Mouse (Mus musculus) lung, postnatal 0 days (tissue): ENCODE measurements around the gene Sidt1. TPM values are rescaled to one million over a fixed set of nuclear protein-coding genes. Genes with fewer than 3 reads are reported as not detected.

Source experiments
- ATAC-seq: fragments of 200-750 bp; cut with Nextera tagmentation; 2 replicates; pipeline ENCODE4 v1.8.0; 2017; ENCODE audit warnings: moderate library complexity
- DNase-seq: peaks from one replicate; pipeline ENCODE4 v3.0.0-alpha.2; 2016; ENCODE audit warnings: low spot score
- H3K27ac ChIP-seq: fragments of 300-500 bp; sonication (generic); 2 replicates; pipeline ENCODE4 v1.5.1; 2014; ENCODE audit warnings: antibody characterized with exemption, mild to moderate bottlenecking, low read length, mixed read lengths
- H3K27me3 ChIP-seq: fragments of 300-500 bp; sonication (generic); replicated peaks from 2 replicates; pipeline ENCODE4 v1.6.1; 2014; ENCODE audit warnings: low read length, mixed read lengths; ENCODE audit not compliant: insufficient read depth
- H3K36me3 ChIP-seq: fragments of 300-500 bp; sonication (generic); 2 replicates; pipeline ENCODE4 v1.6.1; 2014; ENCODE audit warnings: low read length, mixed read lengths; ENCODE audit not compliant: insufficient read depth
- H3K4me1 ChIP-seq: fragments of 300-500 bp; sonication (generic); 2 replicates; pipeline ENCODE4 v1.6.1; 2014; ENCODE audit warnings: antibody characterized with exemption, low read depth, low read length, mixed read lengths; ENCODE audit not compliant: insufficient read depth
- H3K4me2 ChIP-seq: fragments of 300-500 bp; sonication (generic); replicated peaks from 2 replicates; pipeline ENCODE4 v1.6.1; 2014; ENCODE audit warnings: low read depth, mild to moderate bottlenecking, low read length, moderate library complexity, mixed read lengths
- H3K4me3 ChIP-seq: fragments of 300-500 bp; sonication (generic); 2 replicates; pipeline ENCODE4 v1.5.1; 2014; ENCODE audit warnings: low read depth, low read length
- H3K9ac ChIP-seq: fragments of 300-500 bp; sonication (generic); replicated peaks from 2 replicates; pipeline ENCODE4 v1.6.1; 2014; ENCODE audit warnings: low read depth, mild to moderate bottlenecking
- H3K9me3 ChIP-seq: fragments of 300-500 bp; sonication (generic); 2 replicates; pipeline ENCODE4 v1.6.1; 2016; ENCODE audit warnings: low read length, mixed read lengths
- CTCF ChIP-seq: IDR thresholded peaks from 2 replicates; pipeline ENCODE4 v1.5.1; 2016; ENCODE audit warnings: antibody characterized with exemption, mild to moderate bottlenecking
- EP300 ChIP-seq: IDR thresholded peaks from 2 replicates; pipeline ENCODE4 v1.6.1; 2016; ENCODE audit warnings: antibody characterized with exemption, mild to moderate bottlenecking, control low read depth
- WGBS: fragments of 180-500 bp; shearing (Covaris S2); extraction: QIAGEN DNeasy Blood & Tissue Kit; methylation state at CpG from one replicate; pipeline ENCODE4 v1.1.7; 2014; 5-methylcytosine and 5-hydroxymethylcytosine counted together
- polyA plus RNA-seq: library from polyadenylated mRNA; unstranded; fragments of >200 nt; fragmentation: Nextera tagmentation; extraction: Ambion mirVana; gene quantifications from 2 replicates; pipeline ENCODE4 v1.2.1, GENCODE M21; 2015

Gene Sidt1
- polyA plus RNA-seq, result 0.53 and 0.98 TPM in 2 replicates

DNA sequence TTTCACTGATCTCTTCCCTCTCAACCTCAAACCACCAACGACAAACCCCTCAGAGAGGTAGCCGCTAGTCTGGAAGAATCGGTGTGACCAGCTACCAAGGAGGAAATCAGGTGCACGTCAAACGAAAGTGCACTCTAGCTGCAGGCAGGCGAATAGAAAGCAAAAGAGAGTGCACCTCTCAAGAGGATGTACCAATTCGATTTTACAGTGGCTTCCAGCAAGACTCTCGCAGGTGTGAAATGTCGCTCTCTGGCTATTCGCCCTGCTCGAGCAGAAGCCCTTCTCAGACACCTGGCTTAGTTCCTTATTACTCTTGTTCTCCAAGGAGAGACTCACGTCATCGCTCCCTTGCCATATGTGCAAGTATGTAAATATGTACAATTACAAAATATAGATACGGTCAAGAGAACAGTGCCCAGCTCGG, at the start of gene Sidt1:
Sidt1 (minus strand) TSS at position 336 of the 424 bp plus-strand sequence.
- ATAC-seq, result peak; percentile 58
- H3K9ac ChIP-seq, result peak within 1 kb of the TSS; percentile 39

GRCm38 (mm10) chr16:44381578-44381977, 48.6 kb upstream of the Sidt1 start:
- WGBS, result 35% methylated on average over 5 of the region's 5 CpGs
- no peak for ATAC-seq

More for the DNA sequence above, at the start of gene Sidt1:
- peak within 1 kb of the TSS; percentile 56 for H3K4me3 ChIP-seq
- H3K9me3 ChIP-seq, result no peaks in the 10 kb centered on the region
- no peaks in the 10 kb centered on the region for H3K36me3 ChIP-seq
- no peak within 1 kb of the TSS for H3K27ac ChIP-seq
- 5% methylated on average over 15 of the region's 15 CpGs for WGBS
- H3K4me1 ChIP-seq, result no peaks in the 10 kb centered on the region
- TF ChIP-seq CTCF (no peak; the same call in 1 of the 2 replicates), EP300 (no peak)
- H3K27me3 ChIP-seq, result no peaks in the 10 kb centered on the region; the same call in 1 of the 2 replicates
- H3K4me2 ChIP-seq, result peak within 1 kb of the TSS; percentile 100
- DNase-seq, result peak; percentile 52

GRCm38 (mm10) chr16:44380006-44380405, 47.0 kb upstream of the Sidt1 start:
- DNase-seq (no peak), ATAC-seq (no peak)
- Histone ChIP-seq H3K27ac (no peak overlapping the region), H3K9ac (no peak overlapping the region), H3K27me3 (no peaks in the 10 kb centered on the region), H3K4me1 (no peaks in the 10 kb centered on the region), H3K4me2 (no peak overlapping the region), H3K9me3 (no peaks in the 10 kb centered on the region), H3K36me3 (peaks cover 7% of the 10 kb centered on the region; the same call in 1 of the 2 replicates), H3K4me3 (no peak overlapping the region)
- 72% methylated on average over 4 of the region's 4 CpGs for WGBS
- TF ChIP-seq EP300, result no peak

More at GRCm38 (mm10) chr16:44381578-44381977, 48.6 kb upstream of the Sidt1 start:
- H3K27ac ChIP-seq, result no peak overlapping the region
- TF ChIP-seq EP300 (no peak), CTCF (no peak)
- DNase-seq, result no peak
- peaks cover 7% of the 10 kb centered on the region; the same call in 1 of the 2 replicates for H3K36me3 ChIP-seq
- no peak overlapping the region for H3K9ac ChIP-seq
- no peak overlapping the region for H3K4me3 ChIP-seq
- no peaks in the 10 kb centered on the region for H3K4me1 ChIP-seq
- no peaks in the 10 kb centered on the region for H3K9me3 ChIP-seq
- H3K4me2 ChIP-seq, result no peak overlapping the region
- H3K27me3 ChIP-seq, result no peaks in the 10 kb centered on the region

- Histone ChIP-seq H3K9me3 (no peaks in the 10 kb centered on the region), H3K36me3 (peaks cover 19% of the 10 kb centered on the region; the same call in 1 of the 2 replicates), H3K9ac (no peak overlapping the region), H3K27ac (no peak overlapping the region), H3K27me3 (no peaks in the 10 kb centered on the region), H3K4me2 (no peak overlapping the region), H3K4me3 (no peak overlapping the region), H3K4me1 (no peaks in the 10 kb centered on the region)
- WGBS, result 87% methylated on average over 4 of the region's 4 CpGs
- TF ChIP-seq CTCF, result no peak
- TF ChIP-seq EP300, result no peak
- ATAC-seq (no peak), DNase-seq (no peak)
Measured at GRCm38 (mm10) chr16:44375459-44375858, 42.5 kb upstream of the Sidt1 start.

- Histone ChIP-seq H3K27ac (no peak overlapping the region), H3K4me1 (no peaks in the 10 kb centered on the region), H3K4me2 (no peak overlapping the region), H3K9me3 (no peaks in the 10 kb centered on the region), H3K36me3 (0 out of 2 replicates have a peak, but pooled peaks cover 7% of the 10 kb centered on the region), H3K4me3 (no peak overlapping the region), H3K27me3 (no peaks in the 10 kb centered on the region), H3K9ac (no peak overlapping the region)
- TF ChIP-seq EP300, result no peak
- TF ChIP-seq CTCF, result no peak
- DNase-seq, result no peak
- WGBS, result 88% methylated on average over 7 of the region's 7 CpGs
- no peak for ATAC-seq
Measured at GRCm38 (mm10) chr16:44365522-44365921, 32.5 kb upstream of the Sidt1 start.

GRCm38 (mm10) chr16:44361921-44362890, 29.2 kb upstream of the Sidt1 start:
- WGBS, result 83% methylated on average over 10 of the region's 10 CpGs
- no peak for ATAC-seq
- H3K9me3 ChIP-seq, result no peaks in the 10 kb centered on the region
- peak; percentile 85 for TF ChIP-seq CTCF
- no peak for TF ChIP-seq EP300
- H3K4me1 ChIP-seq, result no peaks in the 10 kb centered on the region
- H3K4me3 ChIP-seq, result no peak overlapping the region
- H3K27ac ChIP-seq, result no peak overlapping the region
- no peak overlapping the region for H3K4me2 ChIP-seq
- H3K36me3 ChIP-seq, result 0 out of 2 replicates have a peak, but pooled peaks cover 3% of the 10 kb centered on the region
- no peaks in the 10 kb centered on the region for H3K27me3 ChIP-seq
- no peak overlapping the region for H3K9ac ChIP-seq
- DNase-seq, result peak; percentile 61
